Mouse (Mus musculus) frontal cortex, postnatal 25 days (tissue): ENCODE results near the gene Pcsk4.

Source experiments
- DNase-seq, 2 experiments: peaks; one replicate each; pipeline ENCODE4 v3.0.0; 2022; ENCODE audit warnings: low spot score in 2 of 2

Pcsk4 gene

DNA sequence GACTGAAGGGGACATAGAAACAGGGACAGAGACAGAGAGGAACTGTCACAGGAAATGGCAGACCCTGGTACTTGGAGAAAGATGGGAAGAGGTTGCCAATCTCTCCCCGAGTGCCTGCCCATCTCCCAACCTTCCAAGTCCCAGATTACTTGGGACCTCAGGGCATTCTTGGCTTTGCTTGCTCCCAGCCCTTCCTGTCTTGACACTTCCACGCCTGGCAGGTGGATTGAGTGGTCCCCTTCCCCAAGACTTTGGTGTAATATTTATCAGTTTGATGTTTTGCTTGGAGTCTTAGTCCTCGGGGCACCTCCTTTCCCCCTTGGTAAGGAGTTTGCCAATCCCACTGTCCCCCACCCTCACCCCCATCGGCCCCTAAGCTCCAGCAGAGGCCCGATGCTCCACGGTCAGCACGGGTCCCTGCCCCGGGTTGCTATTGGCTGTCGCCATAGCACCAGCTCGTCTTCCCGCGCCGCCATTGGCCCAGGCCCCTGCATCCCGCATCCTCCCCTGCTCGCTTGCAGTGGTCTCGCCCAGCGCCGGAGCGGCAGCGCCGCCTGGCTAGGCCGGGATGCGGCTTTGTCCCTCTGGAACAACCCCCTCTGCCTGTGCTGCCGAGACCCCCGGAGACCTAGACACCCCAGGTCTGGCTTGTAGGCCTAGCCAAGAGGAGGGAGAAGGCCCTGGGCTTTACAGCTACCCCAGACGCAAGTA is 30.6 kb downstream of the Pcsk4 start:
- peak; percentile 78 to 85 for DNase-seq

DNA sequence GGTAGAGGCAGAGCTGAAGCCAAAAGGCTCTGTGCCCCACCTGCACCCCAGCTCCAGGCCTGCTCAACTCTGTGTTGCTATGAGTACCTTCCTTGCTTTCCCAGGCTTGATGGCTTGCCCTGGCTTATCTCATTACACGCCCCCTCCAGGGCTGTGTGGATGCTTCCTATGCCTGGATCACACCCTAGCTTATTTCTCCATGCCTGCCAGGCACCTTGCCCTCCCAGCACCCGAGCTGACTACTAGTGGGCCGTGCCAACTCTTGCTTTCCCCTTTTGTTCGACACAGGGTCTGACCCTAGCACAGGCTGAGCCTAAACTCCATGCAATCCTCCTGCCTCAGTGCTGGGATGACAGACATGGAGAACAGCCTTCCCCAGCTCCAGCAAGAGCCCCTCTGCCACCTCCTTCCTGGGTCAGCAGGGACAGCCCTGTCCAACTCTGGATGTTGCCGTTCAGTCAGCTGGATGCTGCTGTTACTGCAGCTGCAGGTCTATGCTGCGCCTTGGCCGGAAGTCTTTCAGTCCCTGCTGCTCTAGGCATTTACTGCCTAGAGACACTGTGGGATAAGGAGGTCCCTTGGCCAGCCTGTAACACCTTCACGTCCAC is 31.7 kb downstream of the Pcsk4 start:
- no peak for DNase-seq

DNA sequence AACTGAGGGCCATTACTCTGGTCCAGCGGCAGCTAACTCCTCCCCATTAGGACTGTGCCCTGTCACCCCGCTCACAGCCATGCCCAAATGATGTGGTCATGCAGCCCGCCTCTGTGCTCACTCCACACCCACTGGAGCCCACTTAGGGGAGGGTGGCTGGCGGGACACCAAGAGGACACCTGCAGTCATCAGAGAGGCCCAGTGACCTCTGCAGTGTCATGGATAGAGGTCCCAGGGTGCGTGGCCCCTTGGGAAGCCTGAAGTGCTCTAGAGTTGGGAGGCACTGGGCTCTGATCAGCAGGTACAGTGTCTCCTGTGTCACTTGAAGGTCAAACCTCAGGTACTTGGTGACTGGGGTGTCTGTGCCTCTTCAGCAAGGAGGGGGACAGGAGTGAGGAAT is 32.5 kb downstream of the Pcsk4 start:
- DNase-seq, result no peak

DNA sequence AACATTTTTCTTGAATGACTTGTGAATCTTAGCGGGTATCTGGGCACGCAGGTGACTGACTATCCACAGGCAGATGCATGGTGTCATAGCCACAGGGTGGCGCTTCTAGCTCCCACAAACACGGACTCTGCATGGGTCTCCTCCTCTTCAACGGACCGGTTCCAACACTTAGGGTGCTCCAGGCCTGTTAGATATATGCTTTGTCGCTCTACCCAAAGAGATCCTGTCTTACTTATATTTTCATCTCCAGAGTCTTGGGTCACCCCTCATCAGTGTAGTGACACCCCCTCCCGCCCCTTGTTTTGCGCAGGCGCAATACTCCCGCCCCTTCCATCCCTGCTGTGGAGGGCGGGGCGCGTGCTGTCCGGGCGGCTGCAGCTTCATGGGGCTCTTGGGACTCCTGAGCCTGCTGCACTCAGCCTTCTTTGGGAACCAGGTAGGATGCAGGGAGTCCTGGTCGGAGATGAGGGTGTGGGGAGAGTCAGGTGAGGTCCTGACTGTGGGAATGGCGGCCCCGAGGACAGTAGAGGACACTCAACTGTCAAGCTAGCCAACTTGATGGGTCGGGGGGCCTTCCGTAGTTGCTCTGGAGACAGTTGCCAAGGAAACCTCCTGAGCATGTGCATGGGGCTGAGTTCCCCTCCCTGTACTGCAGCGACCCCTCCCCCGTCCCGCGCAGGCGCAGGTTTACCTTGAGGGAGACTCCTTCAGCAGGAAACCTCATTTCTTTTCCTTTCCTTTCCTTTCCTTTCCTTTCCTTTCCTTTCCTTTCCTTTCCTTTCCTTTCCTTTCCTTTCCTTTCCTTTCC is 33.5 kb downstream of the Pcsk4 start, which contains the start of gene Apc2:
Apc2 (plus strand) TSS at position 360 of the 808 bp plus-strand sequence.
- peak; percentile 65 to 70 for DNase-seq

DNA sequence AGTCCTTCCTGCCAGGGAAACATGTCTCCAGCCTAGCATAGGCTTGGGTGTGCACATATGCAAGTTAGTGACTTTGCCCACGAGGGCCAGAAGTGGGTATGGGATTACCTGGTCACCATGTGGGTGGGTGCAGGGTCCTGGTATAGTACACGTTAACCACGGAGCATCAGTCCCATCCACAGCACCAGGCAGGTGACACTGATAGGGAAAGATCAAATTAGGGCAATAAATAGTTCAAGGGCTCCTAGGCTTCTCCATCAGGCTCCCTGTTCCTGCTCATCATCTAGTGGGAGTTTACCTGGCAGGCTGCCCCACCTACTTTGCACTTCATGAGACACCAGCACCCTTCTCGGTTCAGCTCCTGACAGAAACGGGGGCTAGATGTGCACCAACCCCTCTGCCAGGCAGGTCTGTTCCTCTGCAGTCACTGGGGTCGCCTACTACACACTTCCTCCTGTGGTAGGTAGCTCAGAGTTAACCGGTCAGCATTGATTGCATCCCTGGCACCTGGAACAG is 34.5 kb downstream of the Pcsk4 start:
- DNase-seq, result no peak

DNA sequence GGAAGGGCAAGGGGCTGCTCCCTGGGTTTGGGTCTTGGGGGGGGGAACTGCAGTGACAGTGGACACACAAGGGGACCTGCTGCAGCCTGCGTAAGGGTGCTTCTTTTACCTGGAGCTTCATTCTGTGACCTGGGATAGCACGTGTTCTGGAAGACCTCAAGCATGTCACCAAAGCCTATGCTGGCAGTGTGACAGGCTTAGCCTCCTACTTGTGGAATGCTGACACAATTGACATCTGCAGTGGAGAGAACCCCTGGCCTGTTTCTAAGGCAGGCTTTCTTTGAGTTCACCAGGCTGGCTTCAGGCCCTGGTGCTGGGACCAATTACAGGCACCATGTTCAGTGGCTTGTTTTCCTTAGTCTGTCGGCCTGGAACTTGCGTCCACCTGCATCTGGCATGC is 35.0 kb downstream of the Pcsk4 start:
- no peak for DNase-seq

DNA sequence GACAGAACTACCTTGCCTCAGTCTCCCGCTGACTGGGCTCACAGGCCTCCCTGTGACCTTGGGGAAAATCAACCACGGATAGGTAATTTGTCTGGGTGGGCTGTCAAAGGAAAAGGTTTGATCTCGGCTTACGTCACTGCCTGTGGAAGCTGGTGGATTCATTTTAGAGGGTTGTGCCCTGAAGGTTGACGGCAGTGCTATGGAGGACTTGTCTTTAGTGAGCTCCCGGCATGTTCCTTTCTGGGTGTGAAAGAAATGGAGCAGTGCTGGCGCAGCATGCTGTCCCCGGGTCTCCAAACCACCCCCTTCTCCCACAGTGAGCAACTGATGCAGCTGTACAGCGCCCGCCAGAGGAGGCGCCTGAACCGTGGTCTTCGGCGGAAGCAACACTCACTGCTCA is 36.0 kb downstream of the Pcsk4 start:
- no peak for DNase-seq

DNA sequence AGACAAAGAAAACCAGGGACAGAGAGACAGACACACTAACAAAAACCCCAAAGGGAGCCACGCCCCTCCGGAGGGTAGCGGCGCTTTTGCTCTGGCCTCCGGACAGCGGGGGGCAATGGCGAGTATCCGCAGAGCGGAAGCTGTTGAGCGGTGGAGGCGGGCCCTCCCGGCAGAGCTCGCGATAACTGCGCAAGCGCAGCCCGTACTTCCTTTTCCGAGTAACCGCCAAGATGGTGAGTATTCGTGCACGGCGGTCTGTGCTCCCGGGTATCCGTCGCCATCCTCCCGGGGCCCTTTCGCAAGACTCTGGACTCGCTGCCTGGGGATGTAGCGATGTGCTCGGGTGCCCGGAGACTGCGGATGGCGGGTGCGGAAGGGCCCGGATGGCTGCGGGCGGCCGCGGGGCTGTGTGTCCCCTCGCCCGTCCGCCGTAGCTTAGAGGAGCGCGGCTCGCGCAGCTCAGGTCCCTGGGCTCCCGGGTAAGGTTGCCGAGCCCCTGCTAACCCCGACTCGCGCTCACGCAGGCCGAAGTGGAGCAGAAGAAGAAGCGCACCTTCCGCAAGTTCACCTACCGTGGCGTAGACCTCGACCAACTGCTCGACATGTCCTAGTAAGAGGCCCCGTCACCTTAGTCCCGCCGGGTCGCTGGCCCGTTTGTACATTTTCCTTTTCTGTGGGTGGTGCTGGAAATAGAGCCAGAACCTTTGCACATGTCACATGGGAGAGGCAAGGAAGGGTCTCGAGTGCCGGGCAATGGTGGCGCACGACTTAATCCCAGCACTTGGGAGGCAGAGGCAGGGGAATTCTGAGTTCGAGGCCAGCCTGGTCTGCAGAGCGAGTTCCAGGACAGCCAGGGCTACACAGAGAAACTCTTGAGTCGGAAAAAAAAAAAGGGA is 36.8 kb downstream of the Pcsk4 start, which contains the start of gene Rps15:
Rps15 (plus strand) TSS at position 203 of the 896 bp plus-strand sequence.
- DNase-seq, result peak; percentile 78 to 91

DNA sequence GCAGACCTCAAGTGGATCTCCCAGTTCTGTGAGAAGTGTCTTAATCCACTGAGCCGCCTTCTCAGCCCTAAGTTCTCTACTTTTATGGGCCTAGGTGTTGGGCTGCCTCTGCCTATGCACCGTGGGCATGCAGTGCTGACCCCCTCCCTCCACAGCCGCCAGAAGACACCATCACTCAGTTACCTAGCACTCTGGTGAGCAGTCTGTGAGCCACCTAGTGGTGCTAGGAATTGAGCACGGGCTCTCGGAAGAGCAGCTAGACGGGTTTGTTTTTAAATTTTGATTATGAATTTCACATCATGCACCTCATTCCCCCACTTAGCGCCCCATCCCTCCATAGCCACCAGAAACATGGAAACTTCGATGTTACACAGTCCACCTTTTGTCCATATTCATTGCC is 40.6 kb downstream of the Pcsk4 start:
- no peak for DNase-seq

DNA sequence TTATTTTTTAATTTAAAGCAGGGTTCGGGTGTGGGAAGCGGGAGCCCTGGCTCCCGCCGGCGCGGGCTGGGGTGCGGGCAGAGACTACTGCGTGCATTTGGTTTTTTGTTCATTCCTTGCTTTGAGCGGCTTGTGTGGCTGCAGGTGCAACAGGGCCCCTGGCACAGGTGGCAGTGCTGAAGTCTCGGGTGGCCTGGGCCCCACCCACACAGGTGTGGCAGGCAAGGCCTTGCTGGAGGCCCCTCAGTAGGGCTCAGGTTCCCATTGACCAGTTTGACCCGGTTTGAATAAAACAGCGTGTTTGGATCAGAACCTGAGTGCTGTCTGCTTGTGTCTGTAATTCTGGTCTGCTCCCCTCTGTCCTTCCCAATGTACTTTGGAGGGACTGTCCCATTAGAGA is 41.2 kb downstream of the Pcsk4 start:
- DNase-seq, result no peak

DNA sequence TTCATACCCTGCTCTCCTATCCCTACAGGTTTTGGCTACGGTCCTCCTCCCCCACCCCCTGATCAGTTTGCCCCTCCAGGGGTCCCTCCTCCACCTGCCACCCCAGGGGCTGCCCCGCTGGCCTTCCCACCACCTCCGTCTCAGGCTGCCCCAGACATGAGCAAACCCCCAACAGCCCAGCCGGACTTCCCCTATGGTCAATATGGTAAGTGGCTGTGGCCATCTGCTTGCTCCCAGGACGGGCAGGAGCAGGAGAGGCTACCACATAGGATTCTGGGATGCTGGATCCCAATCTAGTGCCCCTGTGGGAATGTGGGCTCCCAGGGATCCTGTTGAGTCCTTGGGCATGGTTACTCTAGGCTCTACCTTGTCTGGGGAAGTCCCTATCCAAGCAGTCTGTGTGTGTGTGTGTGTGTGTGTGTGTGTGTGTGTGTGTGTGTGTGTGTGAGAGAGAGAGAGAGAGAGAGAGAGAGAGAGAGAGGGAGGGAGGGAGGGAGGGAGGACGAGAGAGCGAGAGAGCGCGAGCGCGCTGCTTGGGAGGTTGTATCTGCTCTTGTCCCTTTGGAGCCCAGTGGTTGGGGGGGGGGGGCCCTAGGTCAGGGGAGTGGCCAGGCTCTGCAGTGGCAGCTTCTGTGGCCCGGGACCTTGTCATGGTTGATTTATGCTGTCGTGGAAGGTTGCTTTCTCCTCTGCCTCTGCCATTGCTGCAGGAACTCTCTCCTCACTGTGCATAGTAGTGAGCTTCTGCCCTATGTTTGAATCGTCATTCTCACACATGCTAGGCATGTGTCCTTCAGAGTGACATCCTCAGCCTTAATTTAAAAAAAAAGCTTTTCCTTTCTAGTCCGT is 43.9 kb downstream of the Pcsk4 start:
- no peak for DNase-seq

DNA sequence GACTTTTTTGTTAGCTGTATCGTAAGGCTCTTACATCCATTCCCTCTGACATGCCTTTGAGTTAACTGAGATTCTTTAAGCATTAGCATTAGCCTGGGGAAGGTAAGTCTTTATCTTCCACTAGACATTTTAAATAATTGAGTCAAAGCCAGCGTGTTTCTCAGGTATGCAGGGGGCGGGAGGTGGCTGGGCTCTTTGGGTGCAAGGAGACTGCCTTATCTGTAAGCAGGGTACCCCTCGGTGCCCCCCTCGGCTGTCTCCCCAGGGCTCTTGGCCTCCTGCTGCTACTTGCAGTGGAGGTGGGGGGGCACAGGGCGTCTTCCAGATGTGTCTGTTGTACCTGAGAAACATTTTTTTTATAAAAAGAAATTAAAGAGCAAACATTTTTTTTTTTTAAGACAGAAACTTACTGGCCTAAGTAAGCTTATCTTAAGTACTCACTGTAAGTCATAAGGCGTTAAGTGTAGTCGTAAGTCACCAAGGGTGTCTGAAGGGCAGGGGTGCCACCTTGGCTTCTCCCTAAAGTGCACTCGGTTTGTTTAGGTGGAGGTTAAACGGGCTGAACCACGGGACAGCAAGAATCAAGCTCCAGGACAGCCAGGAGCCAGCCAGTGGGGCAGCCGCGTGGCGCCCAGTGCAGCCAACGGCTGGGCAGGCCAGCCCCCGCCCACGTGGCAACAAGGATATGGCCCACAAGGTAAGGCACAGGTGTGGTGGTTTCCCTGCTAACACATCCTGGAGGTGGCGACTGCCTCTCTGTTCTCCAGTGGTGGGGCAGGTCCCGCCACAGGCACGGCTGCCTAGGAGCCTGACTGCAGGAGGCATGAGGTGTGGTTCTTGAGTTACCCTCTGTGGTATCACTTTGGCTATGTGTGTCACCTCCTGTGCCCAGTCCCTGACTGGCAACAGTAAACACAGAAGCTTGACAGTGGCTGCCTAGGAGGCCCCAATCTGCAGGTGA is 46.5 kb downstream of the Pcsk4 start:
- DNase-seq, result no peak

DNA sequence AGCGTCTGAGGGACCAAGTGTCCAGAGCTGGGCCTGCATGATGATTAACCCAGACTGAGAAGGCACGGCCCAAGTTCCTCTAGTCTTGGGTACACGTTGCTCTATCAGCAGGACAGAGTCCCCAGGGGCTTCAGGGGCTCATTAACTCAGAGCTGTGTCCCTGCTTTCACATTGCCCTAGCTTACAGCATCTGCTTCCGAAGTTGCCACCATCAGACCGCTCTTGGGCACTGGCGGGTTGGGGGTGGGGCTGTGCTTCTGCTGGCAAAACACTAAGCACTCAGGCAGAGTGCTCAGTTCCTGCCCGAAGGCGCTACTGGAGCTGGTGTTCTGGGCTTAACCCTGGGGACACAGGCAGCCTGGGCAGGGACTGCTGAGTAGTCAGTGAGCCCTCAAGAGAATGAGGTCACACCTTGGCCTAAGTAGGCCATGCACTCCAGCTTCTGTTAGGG is 47.4 kb downstream of the Pcsk4 start:
- no peak for DNase-seq

DNA sequence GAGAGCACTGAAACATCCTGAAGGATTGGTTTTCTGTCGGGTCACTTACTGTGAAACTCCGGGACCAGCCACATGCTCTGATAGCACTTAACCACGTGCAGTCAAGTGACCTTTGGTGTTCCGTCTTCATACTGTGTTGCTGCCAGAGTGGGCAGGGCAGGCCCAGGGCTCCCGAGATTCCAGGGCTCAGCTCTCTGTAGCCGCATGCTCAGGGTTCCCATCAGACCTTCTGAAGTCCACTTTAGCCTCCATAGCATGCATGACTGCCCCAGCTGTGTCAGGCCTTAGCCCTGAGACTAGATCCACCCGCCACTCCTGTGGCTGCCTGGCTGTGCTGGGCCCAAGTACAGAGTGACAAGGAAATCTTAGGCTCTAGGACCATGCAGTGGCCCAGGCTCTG is 48.0 kb downstream of the Pcsk4 start:
- no peak for DNase-seq

DNA sequence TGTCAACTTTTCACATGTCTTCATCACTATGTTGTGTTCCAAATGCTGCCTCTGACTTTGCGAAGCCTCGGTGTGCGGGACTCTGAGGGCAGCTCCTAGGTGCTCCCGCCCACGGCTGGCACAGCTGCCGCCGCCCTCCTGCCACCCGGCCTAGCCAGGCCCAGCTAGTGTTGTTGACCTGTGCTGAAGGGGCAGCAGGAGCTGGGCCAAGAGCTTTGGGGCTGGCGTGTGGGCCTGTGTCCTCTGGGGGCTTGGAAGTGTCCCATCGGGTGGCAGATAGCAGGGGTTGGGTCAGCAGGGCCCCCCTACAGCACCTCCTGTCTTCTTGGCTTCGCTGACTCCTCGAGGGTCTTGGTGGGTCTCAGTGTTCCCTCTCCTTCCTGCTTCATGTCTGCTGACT is 50.0 kb downstream of the Pcsk4 start:
- DNase-seq, result no peak

DNA sequence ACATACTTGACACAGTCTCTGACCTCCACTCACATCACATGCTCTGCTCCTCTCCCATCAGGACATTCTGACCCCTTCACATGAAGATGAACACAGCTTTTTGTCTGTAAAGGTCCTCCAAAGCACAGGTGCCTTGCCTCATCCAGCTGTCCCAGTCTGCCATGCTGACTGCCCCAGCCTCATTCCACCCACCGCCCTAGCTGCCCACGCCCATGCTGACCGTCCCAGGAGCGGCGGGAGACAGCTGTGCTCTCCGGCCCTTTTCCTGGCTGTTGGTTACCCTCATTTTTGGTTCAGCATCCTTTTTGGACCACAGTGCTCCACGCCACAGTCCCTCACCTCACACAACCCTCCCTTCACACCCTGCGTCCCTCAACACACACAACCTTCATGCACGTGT is 50.9 kb downstream of the Pcsk4 start:
- DNase-seq, result no peak

DNA sequence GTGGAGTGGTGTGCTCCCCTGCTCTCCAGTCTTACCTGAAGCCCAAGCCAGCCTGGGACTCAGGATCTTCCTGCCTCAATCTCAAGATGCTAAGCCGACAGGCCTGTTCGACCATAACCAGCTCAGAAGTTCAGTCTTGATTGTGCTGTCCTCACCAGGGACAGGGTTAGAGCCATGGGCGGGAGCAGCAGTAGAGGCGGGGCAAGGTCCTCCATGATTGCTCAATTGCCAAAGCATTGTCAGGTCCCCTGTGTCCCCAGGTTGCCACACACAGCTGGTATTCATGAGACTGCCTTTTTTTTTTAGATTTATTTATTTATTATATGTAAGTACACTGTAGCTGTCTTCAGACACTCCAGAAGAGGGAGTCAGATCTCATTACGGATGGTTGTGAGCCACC is 53.1 kb downstream of the Pcsk4 start:
- no peak for DNase-seq

DNA sequence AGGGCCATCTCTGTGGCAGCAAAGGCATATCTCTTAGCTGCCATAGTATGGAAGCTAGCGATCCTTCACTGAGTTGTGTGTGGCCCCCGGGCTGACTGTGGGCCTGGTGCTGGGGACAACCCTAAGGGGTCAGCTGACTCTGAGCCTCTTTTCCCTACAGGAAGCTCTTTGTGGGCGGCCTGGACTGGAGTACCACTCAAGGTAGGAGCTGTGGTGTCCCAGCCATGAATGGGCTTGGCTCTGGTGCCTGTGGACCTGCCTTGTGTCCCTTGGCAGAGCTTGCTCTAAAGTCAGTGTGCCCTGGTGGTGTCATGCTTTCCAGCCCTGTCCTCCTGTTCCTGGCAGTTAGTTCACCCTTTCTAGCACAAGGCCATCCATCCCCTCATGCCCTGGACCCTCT is 55.5 kb downstream of the Pcsk4 start:
- no peak for DNase-seq

DNA sequence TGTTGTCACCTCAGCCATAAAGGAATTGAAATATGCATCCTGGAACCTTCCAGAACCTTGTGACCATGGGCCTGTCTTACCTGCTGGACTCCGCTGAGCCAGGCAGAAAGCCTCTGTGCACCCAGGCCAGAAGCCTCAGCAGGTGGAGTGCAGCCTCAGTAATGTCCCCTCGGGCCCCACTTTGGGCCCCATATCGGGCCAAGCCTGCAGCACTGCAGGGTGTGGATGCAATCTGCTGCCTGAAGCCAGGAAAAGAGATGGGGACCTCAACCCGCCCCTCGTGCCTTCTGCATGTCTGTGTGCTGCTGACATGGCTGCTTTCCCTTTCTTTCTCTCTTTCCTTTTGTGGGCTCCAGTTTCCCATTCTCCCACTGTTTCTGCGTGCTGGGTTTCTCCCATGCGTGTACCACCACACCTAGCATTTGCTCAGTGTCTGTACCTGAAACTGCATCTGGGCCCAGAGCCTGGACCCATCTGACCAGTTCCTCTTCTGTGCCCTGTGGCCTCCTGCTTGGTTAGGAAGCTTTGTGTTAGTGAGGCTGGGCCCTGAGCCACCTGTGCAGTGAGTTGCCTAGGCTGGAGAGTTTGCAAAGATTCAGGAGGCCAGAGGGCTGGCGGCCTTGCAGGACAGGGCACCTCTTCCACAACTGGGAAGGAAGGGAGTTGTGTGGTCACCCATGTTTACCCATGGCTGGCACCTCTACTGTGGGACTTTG is 57.3 kb downstream of the Pcsk4 start:
- DNase-seq, result no peak
